Mouse (Mus musculus) brown adipose tissue, adult 24 weeks (tissue): ENCODE data around the gene Arhgef5. TPM values are rescaled to one million over a fixed set of nuclear protein-coding genes. Genes with fewer than 3 reads are reported as not detected.
A peak's percentile ranks its signal among the peaks of the same experiment; 100 is the strongest.
"Not testable (repeated sequence)": the region's sequence is repeated elsewhere in the genome, so short reads cannot be mapped to it uniquely, and the experiment has no call there.

Experiments used
- H3K27ac ChIP-seq: fragments of 200-500 bp; replicated peaks from 2 replicates; pipeline ENCODE4 v1.5.1; 2012; ENCODE audit warnings: low read depth, mild to moderate bottlenecking, low read length
- H3K4me1 ChIP-seq: fragments of 200-500 bp; 2 replicates; pipeline ENCODE4 v1.6.1; 2012; ENCODE audit warnings: low read length, mixed read lengths; ENCODE audit not compliant: control insufficient read depth, insufficient read depth, insufficient read length
- H3K4me3 ChIP-seq: fragments of 200-500 bp; 2 replicates; pipeline ENCODE4 v1.5.1; 2012; ENCODE audit warnings: low read depth, mild to moderate bottlenecking, low read length, moderate library complexity; ENCODE audit not compliant: insufficient read depth
- polyA plus RNA-seq: library from polyadenylated mRNA; stranded (reverse); fragments of >200 nt; gene quantifications from 2 replicates; pipeline ENCODE4 v1.2.4, GENCODE M21; 2012; ENCODE audit not compliant: missing spikeins, insufficient read depth, insufficient read length

The Arhgef5 gene
- polyA plus RNA-seq = 1.1 and 1.4 TPM in 2 replicates

- Histone ChIP-seq H3K4me3 (peak within 1 kb of the TSS; percentile 80), H3K27ac (peak within 1 kb of the TSS; percentile 75), H3K4me1 (peaks cover 3% of the 10 kb centered on the region)
Measured at GRCm38 (mm10) chr6:43265363-43266041, at the start of gene Arhgef5. TSS of gene Arhgef5 (plus strand) at chr6:43265582.

GRCm38 (mm10) chr6:43231255-43231654, 34.1 kb upstream of the Arhgef5 start, which contains the start of gene Olfr47:
TSS of gene Olfr47 (plus strand) at chr6:43231529.
- not testable (repeated sequence) for H3K4me3 ChIP-seq, H3K27ac ChIP-seq, H3K4me1 ChIP-seq

GRCm38 (mm10) chr6:43242061-43242460, 23.3 kb upstream of the Arhgef5 start:
- H3K4me3 ChIP-seq = no peak overlapping the region
- no peaks in the 10 kb centered on the region for H3K4me1 ChIP-seq

GRCm38 (mm10) chr6:43247396-43247795, 18.0 kb upstream of the Arhgef5 start:
- H3K4me1 ChIP-seq = no peaks in the 10 kb centered on the region
- no peak overlapping the region for H3K27ac ChIP-seq
- H3K4me3 ChIP-seq = no peak overlapping the region

More at GRCm38 (mm10) chr6:43242061-43242460, 23.3 kb upstream of the Arhgef5 start:
- H3K27ac ChIP-seq = no peak overlapping the region

GRCm38 (mm10) chr6:43252994-43253393, 12.4 kb upstream of the Arhgef5 start:
- Histone ChIP-seq H3K4me1 (no peaks in the 10 kb centered on the region), H3K4me3 (no peak overlapping the region), H3K27ac (no peak overlapping the region)

- H3K4me1 ChIP-seq = no peaks in the 10 kb centered on the region
- H3K4me3 ChIP-seq = no peak overlapping the region
- H3K27ac ChIP-seq = no peak overlapping the region
Measured at GRCm38 (mm10) chr6:43254193-43254926, 11.0 kb upstream of the Arhgef5 start.

- H3K4me3 ChIP-seq = no peak overlapping the region
- no peaks in the 10 kb centered on the region for H3K4me1 ChIP-seq
- H3K27ac ChIP-seq = no peak overlapping the region; the same call in 1 of the 2 replicates
Measured at GRCm38 (mm10) chr6:43260756-43261155, 4.6 kb upstream of the Arhgef5 start.

GRCm38 (mm10) chr6:43266356-43266755, 974 bp downstream of the Arhgef5 start:
- peak overlapping the region; percentile 80 for H3K4me3 ChIP-seq
- peaks cover 6% of the 10 kb centered on the region for H3K4me1 ChIP-seq
- peak overlapping the region; percentile 75 for H3K27ac ChIP-seq

GRCm38 (mm10) chr6:43272597-43272996, 7.2 kb downstream of the Arhgef5 start:
- Histone ChIP-seq H3K27ac (peak overlapping the region; percentile 83), H3K4me1 (peaks cover 12% of the 10 kb centered on the region), H3K4me3 (no peak overlapping the region)

- Histone ChIP-seq H3K27ac (no peak overlapping the region), H3K4me1 (peaks cover 12% of the 10 kb centered on the region), H3K4me3 (no peak overlapping the region)
Measured at GRCm38 (mm10) chr6:43274123-43274522, 8.7 kb downstream of the Arhgef5 start.

GRCm38 (mm10) chr6:43278247-43278646, 12.9 kb downstream of the Arhgef5 start:
- H3K4me1 ChIP-seq = peaks cover 1% of the 10 kb centered on the region; the same call in 1 of the 2 replicates
- no peak overlapping the region for H3K4me3 ChIP-seq

GRCm38 (mm10) chr6:43280481-43280880, 15.1 kb downstream of the Arhgef5 start:
- no peaks in the 10 kb centered on the region for H3K4me1 ChIP-seq
- H3K27ac ChIP-seq = no peak overlapping the region
- H3K4me3 ChIP-seq = no peak overlapping the region

More at GRCm38 (mm10) chr6:43278247-43278646, 12.9 kb downstream of the Arhgef5 start:
- H3K27ac ChIP-seq = no peak overlapping the region

GRCm38 (mm10) chr6:43292041-43292440, 26.7 kb downstream of the Arhgef5 start:
- no peak overlapping the region for H3K27ac ChIP-seq
- H3K4me3 ChIP-seq = no peak overlapping the region
- no peaks in the 10 kb centered on the region for H3K4me1 ChIP-seq

- Histone ChIP-seq H3K4me3 (no peak overlapping the region), H3K4me1 (no peaks in the 10 kb centered on the region), H3K27ac (no peak overlapping the region)
Measured at GRCm38 (mm10) chr6:43292471-43293076, 27.2 kb downstream of the Arhgef5 start.

- Histone ChIP-seq H3K4me3 (no peak overlapping the region), H3K27ac (no peak overlapping the region), H3K4me1 (no peaks in the 10 kb centered on the region)
Measured at GRCm38 (mm10) chr6:43293175-43293574, 27.8 kb downstream of the Arhgef5 start.
